Mouse (Mus musculus): ENCODE results near the gene Grin1. TPM values are rescaled to one million over a fixed set of nuclear protein-coding genes. Genes with fewer than 3 reads are reported as not detected.

The Grin1 gene
- polyA plus RNA-seq, 1 experiment from 2014 or later: 1.3 TPM

- no peaks in the 10 kb centered on the region for H3K9me3 ChIP-seq (ENCODE audit: control insufficient read depth, low read length)
- TF ChIP-seq EP300 (optimal IDR thresholded peaks at IDR 0.05) (no peak), CTCF (IDR thresholded peaks at IDR 0.05; ENCODE audit: low read depth) (no peak)
- peaks cover 23% of the 10 kb centered on the region for H3K36me3 ChIP-seq (ENCODE audit: control insufficient read depth, insufficient read depth, low read length)
- 27% methylated on average over 16 of the region's 16 CpGs for WGBS
- H3K27me3 ChIP-seq (ENCODE audit: control insufficient read depth, insufficient read depth, low read length): no peaks in the 10 kb centered on the region
- peak overlapping the region; percentile 84 for H3K27ac ChIP-seq (replicated peaks)
- no peak for DNase-seq (ENCODE audit: low spot score)
- H3K4me1 ChIP-seq (replicated peaks; ENCODE audit: control insufficient read depth, insufficient read depth): peaks cover 9% of the 10 kb centered on the region; the same call in 1 of the 2 replicates
- H3K4me2 ChIP-seq (replicated peaks; ENCODE audit: low read depth): peak overlapping the region; percentile 95
- H3K9ac ChIP-seq (ENCODE audit: low read length): peak overlapping the region; percentile 87
- ATAC-seq (ENCODE audit: low FRiP score, low TSS enrichment): no peak
- H3K4me3 ChIP-seq (ENCODE audit: low read depth, low read length): peak overlapping the region; percentile 74
Measured at GRCm38 (mm10) chr2:25273010-25273409, 46.0 kb downstream of the Grin1 start.

GRCm38 (mm10) chr2:25272515-25272914 is 46.5 kb downstream of the Grin1 start:
- Histone ChIP-seq H3K4me3 (ENCODE audit: low read depth, low read length) (peak overlapping the region; percentile 74), H3K27ac (replicated peaks) (peak overlapping the region; percentile 84), H3K27me3 (ENCODE audit: control insufficient read depth, insufficient read depth, low read length) (no peaks in the 10 kb centered on the region), H3K36me3 (ENCODE audit: control insufficient read depth, insufficient read depth, low read length) (peaks cover 18% of the 10 kb centered on the region), H3K9me3 (ENCODE audit: control insufficient read depth, low read length) (no peaks in the 10 kb centered on the region), H3K4me2 (replicated peaks; ENCODE audit: low read depth) (peak overlapping the region; percentile 95), H3K4me1 (replicated peaks; ENCODE audit: control insufficient read depth, insufficient read depth) (peaks cover 9% of the 10 kb centered on the region), H3K9ac (ENCODE audit: low read length) (peak overlapping the region; percentile 87)
- DNase-seq (ENCODE audit: low spot score) (no peak), ATAC-seq (ENCODE audit: low FRiP score, low TSS enrichment) (peak; percentile 38)
- WGBS: under 1% methylated on average over 29 of the region's 29 CpGs
- TF ChIP-seq EP300 (optimal IDR thresholded peaks at IDR 0.05) (no peak), CTCF (IDR thresholded peaks at IDR 0.05; ENCODE audit: low read depth) (no peak)

- Histone ChIP-seq H3K9ac (ENCODE audit: low read length) (peak within 1 kb of the TSS; percentile 87), H3K36me3 (ENCODE audit: control insufficient read depth, insufficient read depth, low read length) (peaks cover 14% of the 10 kb centered on the region), H3K4me1 (replicated peaks; ENCODE audit: control insufficient read depth, insufficient read depth) (peaks cover 9% of the 10 kb centered on the region), H3K4me3 (ENCODE audit: low read depth, low read length) (peak within 1 kb of the TSS; percentile 74), H3K27me3 (ENCODE audit: control insufficient read depth, insufficient read depth, low read length) (no peaks in the 10 kb centered on the region), H3K27ac (replicated peaks) (peak within 1 kb of the TSS; percentile 93), H3K4me2 (replicated peaks; ENCODE audit: low read depth) (peak within 1 kb of the TSS; percentile 95), H3K9me3 (ENCODE audit: control insufficient read depth, low read length) (no peaks in the 10 kb centered on the region)
- DNase-seq (ENCODE audit: low spot score) (peak; percentile 99), ATAC-seq (ENCODE audit: low FRiP score, low TSS enrichment) (peak; percentile 95)
- WGBS: under 1% methylated on average over 55 of the region's 55 CpGs
- TF ChIP-seq EP300 (optimal IDR thresholded peaks at IDR 0.05) (no peak), CTCF (IDR thresholded peaks at IDR 0.05; ENCODE audit: low read depth) (peak; percentile 68)
Measured at GRCm38 (mm10) chr2:25271827-25272511, 47.0 kb downstream of the Grin1 start, which contains the start of the genes Ssna1 and Anapc2. Gene Ssna1 (minus strand): TSS chr2:25272438. Gene Anapc2 (plus strand): TSS chr2:25272478.

GRCm38 (mm10) chr2:25267746-25268309 is 51.2 kb downstream of the Grin1 start:
- Histone ChIP-seq H3K4me3 (ENCODE audit: low read depth, low read length) (no peak overlapping the region), H3K27ac (replicated peaks) (peak overlapping the region; percentile 92), H3K36me3 (ENCODE audit: control insufficient read depth, insufficient read depth, low read length) (no peaks in the 10 kb centered on the region; the same call in 1 of the 2 replicates), H3K4me1 (replicated peaks; ENCODE audit: control insufficient read depth, insufficient read depth) (peaks cover 11% of the 10 kb centered on the region), H3K9ac (ENCODE audit: low read length) (peak overlapping the region; percentile 13), H3K4me2 (replicated peaks; ENCODE audit: low read depth) (peak overlapping the region; percentile 98; the same call in 1 of the 2 replicates), H3K27me3 (ENCODE audit: control insufficient read depth, insufficient read depth, low read length) (no peaks in the 10 kb centered on the region), H3K9me3 (ENCODE audit: control insufficient read depth, low read length) (no peaks in the 10 kb centered on the region)
- TF ChIP-seq CTCF (IDR thresholded peaks at IDR 0.05; ENCODE audit: low read depth) (no peak), EP300 (optimal IDR thresholded peaks at IDR 0.05) (no peak)
- 77% methylated on average over 4 of the region's 4 CpGs for WGBS
- ATAC-seq (ENCODE audit: low FRiP score, low TSS enrichment): no peak
- no peak for DNase-seq (ENCODE audit: low spot score)

GRCm38 (mm10) chr2:25267241-25267640 is 51.7 kb downstream of the Grin1 start:
- H3K27ac ChIP-seq (replicated peaks): peak overlapping the region; percentile 92
- peak overlapping the region; percentile 23; the same call in 1 of the 2 replicates for H3K4me3 ChIP-seq (ENCODE audit: low read depth, low read length)
- H3K9me3 ChIP-seq (ENCODE audit: control insufficient read depth, low read length): no peaks in the 10 kb centered on the region
- peaks cover 11% of the 10 kb centered on the region for H3K4me1 ChIP-seq (replicated peaks; ENCODE audit: control insufficient read depth, insufficient read depth)
- peak overlapping the region; percentile 98 for H3K4me2 ChIP-seq (replicated peaks; ENCODE audit: low read depth)
- no peaks in the 10 kb centered on the region for H3K27me3 ChIP-seq (ENCODE audit: control insufficient read depth, insufficient read depth, low read length)
- ATAC-seq (ENCODE audit: low FRiP score, low TSS enrichment) (no peak), DNase-seq (ENCODE audit: low spot score) (no peak)
- TF ChIP-seq CTCF (IDR thresholded peaks at IDR 0.05; ENCODE audit: low read depth) (no peak), EP300 (optimal IDR thresholded peaks at IDR 0.05) (no peak)
- H3K36me3 ChIP-seq (ENCODE audit: control insufficient read depth, insufficient read depth, low read length): no peaks in the 10 kb centered on the region; the same call in 1 of the 2 replicates
- peak overlapping the region; percentile 13; the same call in 1 of the 2 replicates for H3K9ac ChIP-seq (ENCODE audit: low read length)

DNA sequence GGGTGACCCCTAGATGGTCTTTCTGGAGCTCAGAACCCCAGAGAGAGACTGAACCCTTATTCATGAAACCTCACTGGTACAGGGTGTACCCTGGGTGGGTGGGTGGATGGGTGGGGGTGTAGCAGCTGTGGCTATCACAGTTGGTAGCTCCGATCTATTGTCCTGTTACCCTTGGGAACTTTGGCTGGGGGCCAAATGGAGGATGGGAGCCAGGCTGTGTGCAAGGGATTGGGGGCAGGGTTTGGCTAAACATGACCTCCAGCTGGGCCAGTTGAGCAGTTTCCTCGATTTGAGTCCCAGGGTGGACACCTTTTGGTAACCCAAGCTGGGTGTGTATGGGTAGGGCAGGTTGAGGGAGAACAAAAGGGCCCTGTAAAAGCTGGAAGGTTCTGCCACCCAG is 52.3 kb downstream of the Grin1 start:
- no peak for TF ChIP-seq CTCF (IDR thresholded peaks at IDR 0.05; ENCODE audit: low read depth)
- no peak for TF ChIP-seq EP300 (optimal IDR thresholded peaks at IDR 0.05)
- no peaks in the 10 kb centered on the region for H3K9me3 ChIP-seq (ENCODE audit: control insufficient read depth, low read length)
- peak overlapping the region; percentile 92 for H3K27ac ChIP-seq (replicated peaks)
- no peaks in the 10 kb centered on the region; the same call in 1 of the 2 replicates for H3K36me3 ChIP-seq (ENCODE audit: control insufficient read depth, insufficient read depth, low read length)
- peak overlapping the region; percentile 23 for H3K4me3 ChIP-seq (ENCODE audit: low read depth, low read length)
- H3K9ac ChIP-seq (ENCODE audit: low read length): peak overlapping the region; percentile 83; the same call in 1 of the 2 replicates
- H3K4me1 ChIP-seq (replicated peaks; ENCODE audit: control insufficient read depth, insufficient read depth): peaks cover 11% of the 10 kb centered on the region
- peak; percentile 25 for ATAC-seq (ENCODE audit: low FRiP score, low TSS enrichment)
- peak; percentile 83 for DNase-seq (ENCODE audit: low spot score)
- 16% methylated on average over 2 of the region's 2 CpGs for whole genome bisulfite sequencing
- no peaks in the 10 kb centered on the region for H3K27me3 ChIP-seq (ENCODE audit: control insufficient read depth, insufficient read depth, low read length)
- peak overlapping the region; percentile 98 for H3K4me2 ChIP-seq (replicated peaks; ENCODE audit: low read depth)

Measured in stomach, postnatal 0 days (tissue).